Mouse (Mus musculus): Measurements from ENCODE around the gene Il13. TPM values are rescaled to one million over a fixed set of nuclear protein-coding genes. Genes with fewer than 3 reads are reported as not detected.

Gene Il13
- total and polyA plus RNA-seq, 3 experiments: not detected

DNA sequence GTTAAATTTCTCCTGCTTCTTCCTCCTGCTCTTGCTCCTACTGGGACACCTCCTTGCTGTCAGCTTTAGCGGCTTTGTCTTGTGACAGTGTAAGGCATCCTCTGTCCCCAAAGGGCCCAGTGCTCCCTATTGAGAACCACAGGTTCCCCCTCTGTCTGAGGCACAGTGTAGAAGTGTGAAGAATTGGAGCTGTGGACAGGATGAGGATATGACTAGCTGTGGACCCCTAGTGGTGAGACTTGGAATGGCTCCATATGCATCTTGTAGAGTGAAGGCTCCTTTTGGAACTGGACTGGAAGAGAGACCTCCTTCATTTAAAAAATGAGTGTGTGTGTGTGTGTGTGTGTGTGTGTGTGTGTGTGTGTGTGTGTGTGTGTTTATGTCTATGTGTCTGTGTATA lies 6.6 kb downstream of the Il13 start (continued):
- TF ChIP-seq TBP (IDR thresholded peaks at IDR 0.05; ENCODE audit: low read depth, low read length) (peak; percentile 63; the same call in 1 of the 2 replicates), POLR2AphosphoS5 (IDR thresholded peaks at IDR 0.05; ENCODE audit: borderline replicate concordance, low read depth, low read length) (no peak)

- H3K9ac ChIP-seq (ENCODE audit: control insufficient read depth, low read depth, low read length, poor library complexity, severe bottlenecking): peak overlapping the region; percentile 69
- peaks cover 42 to 61% of the 10 kb centered on the region in 2 experiments for H3K4me1 ChIP-seq (ENCODE audit: control insufficient read depth in 1 of 2, insufficient read depth in 2 of 2, low read length in 2 of 2)
- no peaks in the 10 kb centered on the region for H3K9me3 ChIP-seq (replicated peaks; ENCODE audit: insufficient read depth, low read length)
- H3K27me3 ChIP-seq (ENCODE audit: control insufficient read depth in 1 of 2, insufficient read depth in 2 of 2, low read length in 2 of 2): no peaks in the 10 kb centered on the region
- peak overlapping the region; percentile 96 for H3K27ac ChIP-seq (ENCODE audit: control insufficient read depth, low read depth, low read length)
- H3K4me3 ChIP-seq (ENCODE audit: control insufficient read depth in 1 of 2, insufficient read depth in 1 of 2, low read depth in 2 of 2, low read length in 2 of 2): peak overlapping the region in 1 of 2 experiments; percentile 2; a peak in 1 of 4 replicates
- H3K79me2 ChIP-seq (ENCODE audit: control insufficient read depth, insufficient read depth, low read length, poor library complexity): peaks cover 2% of the 10 kb centered on the region; the same call in 1 of the 2 replicates
- peaks cover 0 to 46% of the 10 kb centered on the region in 2 experiments; a peak in 2 of 4 replicates for H3K36me3 ChIP-seq (ENCODE audit: control insufficient read depth in 1 of 2, insufficient read depth in 2 of 2, low read length in 2 of 2)
- DNase-seq (ENCODE audit: low read depth, low spot score): peak; percentile 90
- TF ChIP-seq GABPA (IDR thresholded peaks at IDR 0.05; ENCODE audit: low read depth, low read length) (no peak), ETS1 (IDR thresholded peaks at IDR 0.05; ENCODE audit: low read depth, low read length) (peak; percentile 92), TCF12 (IDR thresholded peaks at IDR 0.05; ENCODE audit: low read depth, low read length) (peak; percentile 85), HCFC1 (IDR thresholded peaks at IDR 0.05; ENCODE audit: low read depth, low read length) (peak; percentile 55; the same call in 1 of the 2 replicates), USF2 (IDR thresholded peaks at IDR 0.05; ENCODE audit: borderline replicate concordance in 1 of 2, insufficient read depth in 1 of 2, low read depth in 1 of 2, low read length in 2 of 2) (peak in 1 of 2 experiments; percentile 64; a peak in 2 of 4 replicates), EP300 (IDR thresholded peaks at IDR 0.05; ENCODE audit: low read depth in 1 of 2, low read length in 2 of 2) (peak; percentile 83 to 96), TBP (IDR thresholded peaks at IDR 0.05; ENCODE audit: low read depth, low read length) (peak; percentile 81), SMC3 (IDR thresholded peaks at IDR 0.05; ENCODE audit: low read depth, low read length) (no peak), BHLHE40 (IDR thresholded peaks at IDR 0.05; ENCODE audit: borderline replicate concordance, low read depth, low read length) (0 out of 2 replicates have a peak, but pooled peaks have one; percentile 57), CHD2 (IDR thresholded peaks at IDR 0.05; ENCODE audit: low read length) (no peak), MAZ (IDR thresholded peaks at IDR 0.05; ENCODE audit: low read depth, low read length) (peak; percentile 76), NELFE (IDR thresholded peaks at IDR 0.05; ENCODE audit: low read depth, low read length) (peak; percentile 40), MEF2A (IDR thresholded peaks at IDR 0.05; ENCODE audit: extremely low read depth, insufficient replicate concordance, low read depth, low read length, poor library complexity, severe bottlenecking) (no peak), ELF1 (IDR thresholded peaks at IDR 0.05; ENCODE audit: low read depth, low read length) (no peak), RAD21 (IDR thresholded peaks at IDR 0.05; ENCODE audit: low read depth, low read length) (no peak), UBTF (IDR thresholded peaks at IDR 0.05; ENCODE audit: borderline replicate concordance, insufficient read depth, low read depth, low read length) (no peak), POLR2A (IDR thresholded peaks at IDR 0.05; ENCODE audit: control insufficient read depth in 1 of 2, insufficient read depth in 1 of 2, low read depth in 1 of 2, low read length in 2 of 2, poor library complexity in 1 of 2) (peak; percentile 63 to 75), SIN3A (IDR thresholded peaks at IDR 0.05; ENCODE audit: low read length) (peak; percentile 73), MXI1 (IDR thresholded peaks at IDR 0.05; ENCODE audit: low read depth, low read length) (peak; percentile 66; the same call in 1 of the 2 replicates), MAX (IDR thresholded peaks at IDR 0.05; ENCODE audit: low read length) (peak; percentile 98), POLR2AphosphoS5 (IDR thresholded peaks at IDR 0.05; ENCODE audit: borderline replicate concordance, low read depth, low read length) (peak; percentile 66; the same call in 1 of the 2 replicates), RCOR1 (IDR thresholded peaks at IDR 0.05; ENCODE audit: low read depth, low read length) (peak; percentile 57; the same call in 1 of the 2 replicates), KAT2A (conservative IDR thresholded peaks at IDR 0.05; ENCODE audit: low read depth, low read length) (no peak; the same call in 1 of the 2 replicates), ZC3H11A (IDR thresholded peaks at IDR 0.05; ENCODE audit: low read depth, low read length) (no peak), CTCF (IDR thresholded peaks at IDR 0.05 in 2 of 3, conservative IDR thresholded peaks at IDR 0.05 in 1 of 3; ENCODE audit: control insufficient read depth in 1 of 3, insufficient read depth in 1 of 3, low read depth in 2 of 3, low read length in 3 of 3, poor library complexity in 1 of 3, severe bottlenecking in 1 of 3) (no peak), E2F4 (IDR thresholded peaks at IDR 0.05; ENCODE audit: borderline replicate concordance, low read depth, low read length) (no peak), MYB (IDR thresholded peaks at IDR 0.05; ENCODE audit: low read depth, low read length) (peak; percentile 97), MYC (IDR thresholded peaks at IDR 0.05; ENCODE audit: low read depth, low read length) (peak; percentile 93), ZMIZ1 (IDR thresholded peaks at IDR 0.05; ENCODE audit: low read depth, low read length) (no peak), POLR2AphosphoS2 (IDR thresholded peaks at IDR 0.05; ENCODE audit: low read length) (no peak; the same call in 1 of the 2 replicates), GATA1 (IDR thresholded peaks at IDR 0.05; ENCODE audit: low read depth, low read length) (peak; percentile 84), JUND (IDR thresholded peaks at IDR 0.05; ENCODE audit: low read depth, low read length) (no peak), USF1 (IDR thresholded peaks at IDR 0.05; ENCODE audit: low read depth, low read length) (peak; percentile 93)
Observed at GRCm38 (mm10) chr11:53626802-53627373, 7.6 kb downstream of the Il13 start.
